Mouse (Mus musculus) thymus, adult 2 months (tissue): ENCODE results near the gene Tmem115.
"Not testable (repeated sequence)": the region's sequence is repeated elsewhere in the genome, so short reads cannot be mapped to it uniquely, and the experiment has no call there.

ENCODE experiments used
- CTCF ChIP-seq: fragments of 200-500 bp; IDR thresholded peaks from 2 replicates; pipeline ENCODE4 v1.5.1; 2012; ENCODE audit warnings: mild to moderate bottlenecking, control low read depth, low read length, moderate library complexity, borderline replicate concordance; ENCODE audit not compliant: control insufficient read depth, poor library complexity, insufficient read depth; ENCODE audit errors: extremely low read depth
- POLR2A ChIP-seq: fragments of 200-500 bp; IDR thresholded peaks from 2 replicates; pipeline ENCODE4 v1.6.1; 2012; ENCODE audit warnings: mild to moderate bottlenecking, low read length, control low read depth, moderate library complexity; ENCODE audit not compliant: control insufficient read depth, poor library complexity, insufficient read depth; ENCODE audit errors: extremely low read depth

DNA sequence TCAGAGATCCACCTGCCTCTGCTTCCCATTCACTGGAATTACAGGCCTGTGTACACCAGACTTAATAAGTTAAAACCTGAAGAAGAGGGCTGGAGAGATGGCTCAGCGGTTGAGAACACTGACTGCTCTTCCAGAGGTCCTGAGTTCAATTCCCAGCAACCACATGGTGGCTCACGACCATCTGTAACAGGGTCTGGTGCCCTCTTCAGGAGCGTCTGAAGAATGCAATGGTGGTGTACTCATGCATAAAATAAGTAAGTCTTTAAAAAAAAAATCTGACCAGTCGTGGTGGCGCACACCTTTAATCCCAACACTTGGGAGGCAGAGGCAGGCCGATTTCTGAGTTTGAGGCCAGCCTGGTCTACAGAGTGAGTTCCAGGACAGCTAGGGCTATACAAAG is 40.0 kb downstream of the Tmem115 start:
- TF ChIP-seq CTCF, POLR2A: not testable (repeated sequence)
